Mouse (Mus musculus): ENCODE measurements around the gene Mfsd14b. TPM values are rescaled to one million over a fixed set of nuclear protein-coding genes. Genes with fewer than 3 reads are reported as not detected.

The Mfsd14b gene
- 33.1 and 40.2 TPM in 2 replicates for polyA plus RNA-seq (2021; fragmentation: Nextera tagmentation)
- long read RNA-seq, experiment 1, transcript Mfsd14b-203 (12 exons, 3,832 nt) = major isoform, 334 of 387 reads
- long read RNA-seq, experiment 1, partial matches to known transcripts = 19 of 387 reads
- long read RNA-seq, experiment 1, other reads (novel, unspliced or antisense) = 31 of 387 reads
- long read RNA-seq, experiment 2, transcript Mfsd14b-203 (12 exons, 3,832 nt) = major isoform, 24 of 43 reads
- long read RNA-seq, experiment 2, partial matches to known transcripts = 16 of 43 reads
- long read RNA-seq, experiment 2, other reads (novel, unspliced or antisense) = 3 of 43 reads

GRCm38 (mm10) chr13:65112459-65113110, at the start of gene Mfsd14b:
Gene Mfsd14b, minus strand, starts transcription at chr13:65112975.

GRCm38 (mm10) chr13:65149940-65150339, 37.2 kb upstream of the Mfsd14b start, which contains the start of gene Olfr466:
Gene Olfr466, plus strand, starts transcription at chr13:65150240.

GRCm38 (mm10) chr13:65137789-65138188, 25.0 kb upstream of the Mfsd14b start, which contains the start of gene Olfr465-ps1:
Gene Olfr465-ps1, plus strand, starts transcription at chr13:65138089.

GRCm38 (mm10) chr13:65052660-65053059, 60.1 kb downstream of the Mfsd14b start, which contains the start of gene Prss47:
Gene Prss47, minus strand, starts transcription at chr13:65052760.

GRCm38 (mm10) chr13:65032758-65033157, 80.0 kb downstream of the Mfsd14b start, which contains the start of gene Spata31d1c:
Gene Spata31d1c, plus strand, starts transcription at chr13:65033058.

Other genes starting within 250 kb of the Mfsd14b start
- gene Cntnap3, start 209.0 kb downstream of the Mfsd14b start, polyA plus RNA-seq (2021; fragmentation: Nextera tagmentation) = 0.90 and 1.2 TPM in 2 replicates
- gene Spata31, start 195.6 kb downstream of the Mfsd14b start, polyA plus RNA-seq (2021; fragmentation: Nextera tagmentation) = not detected in 2 replicates
- not detected in 2 replicates for gene Spata31d1c, start 79.9 kb downstream of the Mfsd14b start, polyA plus RNA-seq (2021; fragmentation: Nextera tagmentation)
- not detected in 2 replicates for gene Prss47, start 60.2 kb downstream of the Mfsd14b start, polyA plus RNA-seq (2021; fragmentation: Nextera tagmentation)
- gene Olfr465-ps1, start 25.1 kb upstream of the Mfsd14b start, polyA plus RNA-seq (2021; fragmentation: Nextera tagmentation) = not detected in 2 replicates
- gene Olfr466, start 37.3 kb upstream of the Mfsd14b start, polyA plus RNA-seq (2021; fragmentation: Nextera tagmentation) = not detected in 2 replicates
- 0.21 TPM in 1 of 2 replicates, not detected in the other for gene Nlrp4f, start 93.0 kb upstream of the Mfsd14b start, polyA plus RNA-seq (2021; fragmentation: Nextera tagmentation)
- 0.28 TPM in 1 of 2 replicates, not detected in the other for gene Gm10775, start 146.6 kb upstream of the Mfsd14b start, polyA plus RNA-seq (2021; fragmentation: Nextera tagmentation)
- 8.8 and 9.6 TPM in 2 replicates for gene Zfp369, start 165.8 kb upstream of the Mfsd14b start, polyA plus RNA-seq (2021; fragmentation: Nextera tagmentation)